Mouse (Mus musculus): Measurements from ENCODE around the gene Rab11fip3. TPM values are rescaled to one million over a fixed set of nuclear protein-coding genes. Genes with fewer than 3 reads are reported as not detected.
A peak's percentile ranks its signal among the peaks of the same experiment; 100 is the strongest.
"Not testable (repeated sequence)": the region's sequence is repeated elsewhere in the genome, so short reads cannot be mapped to it uniquely, and the experiment has no call there.

The Rab11fip3 gene
- polyA plus RNA-seq, 1 experiment from 2014 or later, result 29.0 TPM

DNA sequence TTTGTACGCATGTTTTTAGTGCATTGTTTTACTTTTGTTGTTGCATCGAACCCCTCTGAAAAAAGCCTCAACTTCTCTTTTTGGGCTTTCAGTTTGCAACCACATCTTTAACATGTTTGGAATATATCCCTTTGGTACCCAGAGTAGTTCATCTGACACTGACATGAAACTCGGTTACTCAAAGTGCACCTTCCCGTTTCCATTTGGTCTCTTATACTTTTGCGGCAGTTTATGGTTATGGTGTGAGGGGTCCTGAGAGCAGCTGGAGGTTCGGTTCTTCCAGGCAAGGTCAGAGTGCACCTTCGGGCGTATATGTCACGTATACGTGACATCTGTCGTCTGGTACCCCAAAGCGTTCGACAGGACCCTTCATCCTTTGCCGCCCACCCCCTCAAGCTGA is 43.4 kb upstream of the Rab11fip3 start:
- H3K27ac ChIP-seq (ENCODE audit: low read depth, low read length), result no peak overlapping the region; the same call in 1 of the 2 replicates
- 0 out of 2 replicates have a peak, but pooled peaks cover 2% of the 10 kb centered on the region for H3K4me1 ChIP-seq (ENCODE audit: control insufficient read depth, insufficient read depth, low read length)
- WGBS, result 18% methylated on average over 14 of the region's 14 CpGs
- H3K36me3 ChIP-seq (ENCODE audit: control insufficient read depth, insufficient read depth, low read length), result no peaks in the 10 kb centered on the region
- no peaks in the 10 kb centered on the region for H3K9me3 ChIP-seq (ENCODE audit: control insufficient read depth, low read length)
- peak overlapping the region; percentile 90 for H3K4me2 ChIP-seq (ENCODE audit: low read depth, low read length)
- 0 out of 2 replicates have a peak, but pooled peaks cover 3% of the 10 kb centered on the region for H3K27me3 ChIP-seq (ENCODE audit: control insufficient read depth, insufficient read depth, low read length)
- H3K9ac ChIP-seq (replicated peaks; ENCODE audit: low read depth, low read length), result peak overlapping the region; percentile 87
- peak overlapping the region; percentile 60 for H3K4me3 ChIP-seq (ENCODE audit: low read depth, low read length)
- no peak for ATAC-seq (ENCODE audit: low read depth)

DNA sequence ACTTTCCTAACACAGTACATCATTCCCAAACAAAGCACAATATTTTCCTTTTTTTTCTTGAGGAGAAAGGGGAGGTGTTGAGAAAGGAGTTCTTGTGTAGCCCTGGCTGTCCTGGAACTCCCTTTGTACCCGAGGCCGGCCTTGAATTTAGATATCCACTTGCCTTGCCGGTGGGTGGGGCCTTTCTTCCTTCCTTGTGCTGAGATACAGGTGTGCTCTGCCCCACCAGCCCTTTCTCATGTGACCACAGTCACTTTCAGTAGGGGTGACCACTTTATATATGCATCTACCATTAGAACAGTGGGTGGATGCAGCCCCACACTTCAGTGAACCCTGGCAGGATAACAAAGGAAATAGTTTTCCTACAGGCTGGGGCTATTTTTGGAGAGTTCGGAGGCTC is 42.4 kb upstream of the Rab11fip3 start:
- Histone ChIP-seq H3K9me3 (ENCODE audit: control insufficient read depth, low read length) (no peaks in the 10 kb centered on the region), H3K4me1 (ENCODE audit: control insufficient read depth, insufficient read depth, low read length) (0 out of 2 replicates have a peak, but pooled peaks cover 2% of the 10 kb centered on the region), H3K4me2 (ENCODE audit: low read depth, low read length) (no peak overlapping the region), H3K4me3 (ENCODE audit: low read depth, low read length) (no peak overlapping the region), H3K27ac (ENCODE audit: low read depth, low read length) (no peak overlapping the region), H3K36me3 (ENCODE audit: control insufficient read depth, insufficient read depth, low read length) (no peaks in the 10 kb centered on the region), H3K9ac (replicated peaks; ENCODE audit: low read depth, low read length) (no peak overlapping the region), H3K27me3 (ENCODE audit: control insufficient read depth, insufficient read depth, low read length) (0 out of 2 replicates have a peak, but pooled peaks cover 3% of the 10 kb centered on the region)
- no peak for ATAC-seq (ENCODE audit: low read depth)
- WGBS, result 30% methylated on average over 4 of the region's 4 CpGs

DNA sequence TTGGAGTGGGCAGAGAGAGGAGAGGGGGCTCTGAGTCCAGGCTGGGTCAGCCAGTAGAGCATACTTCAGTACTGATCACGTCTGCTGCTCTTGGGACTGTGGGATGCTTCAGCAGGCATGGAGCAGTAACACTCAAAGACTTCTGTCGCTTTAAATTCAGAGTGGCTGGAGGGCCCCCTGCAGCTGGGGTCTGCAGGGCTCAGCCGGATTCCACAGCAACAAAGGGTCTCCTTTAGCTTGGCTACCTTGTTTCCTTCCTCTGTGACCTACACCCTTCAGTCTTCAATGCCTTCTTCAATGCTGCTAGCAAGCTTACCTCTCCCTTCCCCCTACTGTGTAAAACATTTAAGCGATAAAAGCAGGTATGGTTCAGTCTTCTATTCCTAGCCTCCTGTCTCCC is 41.7 kb upstream of the Rab11fip3 start:
- ATAC-seq (ENCODE audit: low read depth), result no peak

DNA sequence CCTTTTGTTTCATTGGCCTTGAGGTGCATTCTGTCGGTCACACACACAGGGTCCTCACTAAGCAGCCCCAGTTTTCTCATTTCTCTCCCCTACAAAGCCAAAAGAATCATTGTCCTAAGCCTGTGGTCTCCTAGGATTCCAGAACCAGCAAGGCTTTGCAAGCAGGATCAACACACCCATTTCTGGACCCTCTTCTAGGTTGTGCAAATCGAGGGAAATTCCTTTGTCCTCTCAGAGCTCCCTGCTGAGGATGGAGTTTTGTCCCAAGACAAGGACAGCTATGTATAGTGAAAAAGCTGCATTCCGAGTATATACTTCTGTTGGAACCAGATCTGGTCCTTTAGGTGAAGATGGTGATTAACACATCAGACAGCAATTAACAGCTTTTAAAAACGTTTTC is 40.8 kb upstream of the Rab11fip3 start:
- 0 out of 2 replicates have a peak, but pooled peaks cover 3% of the 10 kb centered on the region for H3K27me3 ChIP-seq (ENCODE audit: control insufficient read depth, insufficient read depth, low read length)
- H3K4me1 ChIP-seq (ENCODE audit: control insufficient read depth, insufficient read depth, low read length), result 0 out of 2 replicates have a peak, but pooled peaks cover 2% of the 10 kb centered on the region
- no peak overlapping the region for H3K27ac ChIP-seq (ENCODE audit: low read depth, low read length)
- WGBS, result 24% methylated on average over 4 of the region's 4 CpGs
- no peak overlapping the region for H3K4me3 ChIP-seq (ENCODE audit: low read depth, low read length)
- no peaks in the 10 kb centered on the region for H3K9me3 ChIP-seq (ENCODE audit: control insufficient read depth, low read length)
- no peaks in the 10 kb centered on the region for H3K36me3 ChIP-seq (ENCODE audit: control insufficient read depth, insufficient read depth, low read length)
- no peak overlapping the region for H3K4me2 ChIP-seq (ENCODE audit: low read depth, low read length)
- ATAC-seq (ENCODE audit: low read depth), result no peak
- H3K9ac ChIP-seq (replicated peaks; ENCODE audit: low read depth, low read length), result no peak overlapping the region

More for the DNA sequence above, 41.7 kb upstream of the Rab11fip3 start:
- Histone ChIP-seq H3K4me3 (ENCODE audit: low read depth, low read length) (no peak overlapping the region), H3K36me3 (ENCODE audit: control insufficient read depth, insufficient read depth, low read length) (no peaks in the 10 kb centered on the region), H3K9ac (replicated peaks; ENCODE audit: low read depth, low read length) (no peak overlapping the region), H3K27me3 (ENCODE audit: control insufficient read depth, insufficient read depth, low read length) (0 out of 2 replicates have a peak, but pooled peaks cover 3% of the 10 kb centered on the region), H3K4me1 (ENCODE audit: control insufficient read depth, insufficient read depth, low read length) (0 out of 2 replicates have a peak, but pooled peaks cover 2% of the 10 kb centered on the region), H3K4me2 (ENCODE audit: low read depth, low read length) (no peak overlapping the region), H3K27ac (ENCODE audit: low read depth, low read length) (no peak overlapping the region), H3K9me3 (ENCODE audit: control insufficient read depth, low read length) (no peaks in the 10 kb centered on the region)
- 1% methylated on average over 4 of the region's 4 CpGs for WGBS

DNA sequence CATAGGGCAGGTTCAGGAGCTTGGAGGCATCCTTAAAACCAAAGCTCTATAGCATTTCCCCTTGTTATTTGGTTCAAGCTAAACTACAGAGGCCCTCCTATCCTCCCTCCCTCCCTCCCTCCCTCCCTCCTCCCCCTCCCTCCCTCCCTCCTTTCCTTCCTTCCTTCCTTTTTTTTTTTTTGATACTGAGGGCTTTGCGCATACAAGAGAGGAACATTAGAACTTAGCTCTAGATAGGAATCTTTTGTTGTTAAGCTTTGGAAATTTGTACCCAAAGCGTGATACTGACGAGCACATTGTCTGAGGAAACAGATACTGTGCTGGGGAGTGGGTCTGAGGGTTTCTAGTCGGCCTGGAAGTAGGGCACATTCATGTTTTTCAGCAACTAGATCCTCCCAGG is 36.3 kb upstream of the Rab11fip3 start:
- Histone ChIP-seq H3K9me3 (ENCODE audit: control insufficient read depth, low read length) (no peaks in the 10 kb centered on the region), H3K27ac (ENCODE audit: low read depth, low read length) (no peak overlapping the region), H3K36me3 (ENCODE audit: control insufficient read depth, insufficient read depth, low read length) (no peaks in the 10 kb centered on the region), H3K9ac (replicated peaks; ENCODE audit: low read depth, low read length) (no peak overlapping the region), H3K4me3 (ENCODE audit: low read depth, low read length) (no peak overlapping the region), H3K27me3 (ENCODE audit: control insufficient read depth, insufficient read depth, low read length) (no peaks in the 10 kb centered on the region), H3K4me1 (ENCODE audit: control insufficient read depth, insufficient read depth, low read length) (no peaks in the 10 kb centered on the region), H3K4me2 (ENCODE audit: low read depth, low read length) (no peak overlapping the region)
- no peak for ATAC-seq (ENCODE audit: low read depth)
- 64% methylated on average over 3 of the region's 4 CpGs for WGBS

DNA sequence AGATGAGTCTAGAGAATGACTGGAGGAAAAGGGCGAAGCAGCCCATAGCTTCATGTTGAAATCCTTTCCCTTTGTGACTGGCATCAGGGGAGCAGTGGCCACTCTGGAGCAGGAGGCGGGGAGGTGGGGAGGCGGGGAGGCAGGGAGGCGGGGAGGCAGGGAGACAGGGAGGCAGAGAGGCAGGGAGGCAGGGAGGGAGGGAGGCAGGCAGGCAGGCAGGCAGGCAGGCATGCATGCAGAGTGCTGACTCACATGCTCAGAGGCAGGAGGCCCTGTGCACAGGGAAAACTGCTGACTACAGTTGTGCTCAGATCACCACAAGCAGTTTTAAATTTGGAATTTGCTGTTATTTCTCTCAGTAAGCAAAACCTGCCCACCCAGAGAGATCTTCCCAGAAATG is 32.1 kb upstream of the Rab11fip3 start:
- Histone ChIP-seq H3K9me3 (ENCODE audit: control insufficient read depth, low read length) (no peaks in the 10 kb centered on the region), H3K36me3 (ENCODE audit: control insufficient read depth, insufficient read depth, low read length) (no peaks in the 10 kb centered on the region), H3K9ac (replicated peaks; ENCODE audit: low read depth, low read length) (no peak overlapping the region), H3K4me1 (ENCODE audit: control insufficient read depth, insufficient read depth, low read length) (no peaks in the 10 kb centered on the region), H3K4me3 (ENCODE audit: low read depth, low read length) (no peak overlapping the region), H3K4me2 (ENCODE audit: low read depth, low read length) (no peak overlapping the region), H3K27me3 (ENCODE audit: control insufficient read depth, insufficient read depth, low read length) (no peaks in the 10 kb centered on the region), H3K27ac (ENCODE audit: low read depth, low read length) (no peak overlapping the region)
- WGBS, result 63% methylated on average over 2 of the region's 4 CpGs
- no peak for ATAC-seq (ENCODE audit: low read depth)

DNA sequence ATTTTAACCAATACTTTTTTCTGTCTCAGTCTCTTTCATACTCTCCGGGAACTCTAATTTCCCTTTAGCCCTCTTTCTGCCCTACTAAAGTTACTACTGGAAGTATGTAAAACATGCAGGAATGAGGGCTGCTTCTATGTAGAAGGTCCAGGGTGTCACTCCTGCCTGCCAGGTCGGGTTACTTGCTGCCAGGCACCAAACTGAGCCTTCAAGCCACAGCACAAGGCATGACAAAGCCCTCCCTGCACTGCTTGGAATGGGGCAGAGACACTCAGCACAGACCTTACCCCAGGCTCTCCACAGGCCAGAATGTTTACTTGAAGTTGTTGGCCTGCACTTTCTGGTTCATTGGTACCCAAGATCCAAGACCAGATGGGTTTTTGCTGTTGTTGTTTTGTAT is 30.8 kb upstream of the Rab11fip3 start:
- no peaks in the 10 kb centered on the region for H3K36me3 ChIP-seq (ENCODE audit: control insufficient read depth, insufficient read depth, low read length)
- H3K4me3 ChIP-seq (ENCODE audit: low read depth, low read length), result no peak overlapping the region
- no peaks in the 10 kb centered on the region for H3K9me3 ChIP-seq (ENCODE audit: control insufficient read depth, low read length)
- no peaks in the 10 kb centered on the region for H3K27me3 ChIP-seq (ENCODE audit: control insufficient read depth, insufficient read depth, low read length)
- ATAC-seq (ENCODE audit: low read depth), result no peak
- WGBS, result 55% methylated on average over 2 of the region's 2 CpGs
- no peak overlapping the region for H3K4me2 ChIP-seq (ENCODE audit: low read depth, low read length)
- no peak overlapping the region for H3K9ac ChIP-seq (replicated peaks; ENCODE audit: low read depth, low read length)
- H3K4me1 ChIP-seq (ENCODE audit: control insufficient read depth, insufficient read depth, low read length), result no peaks in the 10 kb centered on the region
- H3K27ac ChIP-seq (ENCODE audit: low read depth, low read length), result no peak overlapping the region

DNA sequence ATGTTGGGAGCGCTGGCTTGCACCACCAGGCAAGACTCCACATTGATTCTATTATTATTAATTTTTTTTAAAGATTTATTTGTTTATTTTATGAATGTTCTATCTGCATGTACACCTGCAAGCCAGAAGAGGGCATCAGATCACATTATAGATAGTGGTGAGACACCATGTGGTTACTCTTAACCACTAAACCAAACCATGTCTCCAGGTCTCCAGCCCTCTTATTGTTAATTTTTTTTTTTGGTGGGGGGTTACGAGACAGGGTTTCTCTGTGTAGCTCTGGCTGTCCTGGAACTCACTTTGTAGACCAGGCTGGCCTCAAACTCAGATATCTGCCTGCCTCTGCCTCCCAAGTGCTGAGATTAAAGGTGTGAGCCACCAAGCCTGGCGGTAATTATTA is 30.0 kb upstream of the Rab11fip3 start:
- not testable (repeated sequence) for H3K4me3 ChIP-seq (ENCODE audit: low read depth, low read length); H3K4me1 ChIP-seq (ENCODE audit: control insufficient read depth, insufficient read depth, low read length); H3K27me3 ChIP-seq (ENCODE audit: control insufficient read depth, insufficient read depth, low read length); H3K4me2 ChIP-seq (ENCODE audit: low read depth, low read length); ATAC-seq (ENCODE audit: low read depth); H3K9me3 ChIP-seq (ENCODE audit: control insufficient read depth, low read length); H3K36me3 ChIP-seq (ENCODE audit: control insufficient read depth, insufficient read depth, low read length); H3K27ac ChIP-seq (ENCODE audit: low read depth, low read length); H3K9ac ChIP-seq (replicated peaks; ENCODE audit: low read depth, low read length)
- WGBS, result 57% methylated on average over 3 of the region's 3 CpGs

DNA sequence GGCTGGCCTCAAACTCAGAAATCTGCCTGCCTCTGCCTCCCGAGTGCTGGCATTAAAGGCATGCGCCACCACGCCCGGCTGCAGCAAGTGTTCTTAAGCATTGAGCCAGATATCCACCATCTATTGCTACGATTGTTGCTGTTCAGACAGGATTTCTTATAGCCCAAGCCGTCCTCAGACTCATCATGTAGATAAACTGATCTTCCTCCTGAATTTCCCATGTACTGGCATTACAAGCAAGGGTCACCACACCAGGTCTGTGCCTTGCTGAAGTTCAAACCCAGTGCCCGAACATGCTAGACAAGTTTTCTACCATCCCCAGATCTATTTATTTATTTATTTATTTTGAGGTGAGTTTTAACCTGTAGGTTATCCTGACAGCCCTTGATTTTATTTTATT is 29.1 kb upstream of the Rab11fip3 start:
- H3K9me3 ChIP-seq (ENCODE audit: control insufficient read depth, low read length), result no peaks in the 10 kb centered on the region
- no peaks in the 10 kb centered on the region for H3K27me3 ChIP-seq (ENCODE audit: control insufficient read depth, insufficient read depth, low read length)
- no peak for ATAC-seq (ENCODE audit: low read depth)
- H3K27ac ChIP-seq (ENCODE audit: low read depth, low read length), result no peak overlapping the region
- no peak overlapping the region for H3K4me2 ChIP-seq (ENCODE audit: low read depth, low read length)
- no peaks in the 10 kb centered on the region for H3K36me3 ChIP-seq (ENCODE audit: control insufficient read depth, insufficient read depth, low read length)
- H3K9ac ChIP-seq (replicated peaks; ENCODE audit: low read depth, low read length), result no peak overlapping the region
- no peak overlapping the region for H3K4me3 ChIP-seq (ENCODE audit: low read depth, low read length)
- 91% methylated on average over 7 of the region's 7 CpGs for WGBS
- H3K4me1 ChIP-seq (ENCODE audit: control insufficient read depth, insufficient read depth, low read length), result no peaks in the 10 kb centered on the region
